Mouse (Mus musculus): ENCODE results near the gene Lrrc27.

Gene Lrrc27

DNA sequence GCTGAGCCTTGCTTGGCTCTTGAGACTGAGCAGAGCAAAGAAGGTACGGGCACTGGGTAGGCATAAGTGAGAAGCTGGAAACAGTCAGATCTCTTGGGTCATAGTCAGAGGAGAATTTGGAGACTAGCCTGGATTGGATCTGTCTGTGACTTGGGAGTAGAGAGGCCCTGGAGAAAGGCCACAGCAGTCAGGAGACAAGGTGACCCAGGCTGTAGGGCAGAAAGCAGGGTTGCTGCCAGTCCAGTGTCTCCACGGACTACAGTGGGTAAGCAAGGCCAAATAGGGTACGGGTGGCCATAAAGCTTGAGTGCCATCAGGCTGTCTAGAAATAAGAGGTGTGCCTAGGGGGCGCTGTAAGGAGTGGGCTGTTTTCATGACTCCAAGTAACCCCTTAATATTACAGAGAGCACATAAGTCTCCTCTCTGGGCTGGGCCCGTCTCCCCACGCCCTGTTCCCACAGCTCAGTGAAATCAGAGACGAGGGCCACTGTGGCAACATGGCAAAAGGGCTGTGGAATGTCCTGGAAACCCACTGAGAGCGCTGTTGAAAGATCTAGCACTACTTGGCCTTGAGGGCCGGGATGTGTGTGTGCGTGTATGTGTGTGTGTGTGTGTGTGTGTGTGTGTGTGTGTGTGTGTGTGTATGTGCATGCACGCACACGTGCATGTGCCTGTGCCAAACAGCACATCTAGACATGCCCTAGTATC lies 23.0 kb downstream of the Lrrc27 start:
- in situ Hi-C loops (cut with MboI; ENCODE audit: low sequenced_read_pairs) = loop anchor here (10.0 kb wide), 1 partner anchor 239 kb away; no protein-coding TSS in a partner anchor

DNA sequence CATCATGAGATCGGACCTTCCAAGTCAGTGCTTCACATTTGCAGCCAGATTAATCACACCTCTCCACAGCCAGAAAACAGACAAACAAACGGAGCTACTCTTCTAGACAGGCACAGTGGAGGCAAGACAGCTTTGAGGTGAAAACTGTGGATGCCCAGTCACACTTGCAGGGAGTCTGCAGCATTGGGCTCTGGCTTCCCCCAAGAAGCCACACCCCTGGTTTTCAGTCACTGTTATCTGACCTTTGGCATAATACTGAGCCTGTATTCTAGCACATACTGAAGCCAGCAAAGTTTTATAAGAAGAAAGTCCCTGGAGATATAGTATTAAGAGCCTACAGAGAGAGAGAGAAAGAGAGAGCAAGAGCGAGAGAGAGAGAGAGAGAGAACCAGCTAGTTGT lies 26.6 kb downstream of the Lrrc27 start:
- in situ Hi-C loops (cut with MboI; ENCODE audit: low sequenced_read_pairs) = loop anchor here (10.0 kb wide), 1 partner anchor 235 kb away; no protein-coding TSS in a partner anchor

- in situ Hi-C loops (cut with MboI; ENCODE audit: low sequenced_read_pairs) = no loop called here
Observed at GRCm38 (mm10) chr7:139246086-139246485, 33.3 kb downstream of the Lrrc27 start.

DNA sequence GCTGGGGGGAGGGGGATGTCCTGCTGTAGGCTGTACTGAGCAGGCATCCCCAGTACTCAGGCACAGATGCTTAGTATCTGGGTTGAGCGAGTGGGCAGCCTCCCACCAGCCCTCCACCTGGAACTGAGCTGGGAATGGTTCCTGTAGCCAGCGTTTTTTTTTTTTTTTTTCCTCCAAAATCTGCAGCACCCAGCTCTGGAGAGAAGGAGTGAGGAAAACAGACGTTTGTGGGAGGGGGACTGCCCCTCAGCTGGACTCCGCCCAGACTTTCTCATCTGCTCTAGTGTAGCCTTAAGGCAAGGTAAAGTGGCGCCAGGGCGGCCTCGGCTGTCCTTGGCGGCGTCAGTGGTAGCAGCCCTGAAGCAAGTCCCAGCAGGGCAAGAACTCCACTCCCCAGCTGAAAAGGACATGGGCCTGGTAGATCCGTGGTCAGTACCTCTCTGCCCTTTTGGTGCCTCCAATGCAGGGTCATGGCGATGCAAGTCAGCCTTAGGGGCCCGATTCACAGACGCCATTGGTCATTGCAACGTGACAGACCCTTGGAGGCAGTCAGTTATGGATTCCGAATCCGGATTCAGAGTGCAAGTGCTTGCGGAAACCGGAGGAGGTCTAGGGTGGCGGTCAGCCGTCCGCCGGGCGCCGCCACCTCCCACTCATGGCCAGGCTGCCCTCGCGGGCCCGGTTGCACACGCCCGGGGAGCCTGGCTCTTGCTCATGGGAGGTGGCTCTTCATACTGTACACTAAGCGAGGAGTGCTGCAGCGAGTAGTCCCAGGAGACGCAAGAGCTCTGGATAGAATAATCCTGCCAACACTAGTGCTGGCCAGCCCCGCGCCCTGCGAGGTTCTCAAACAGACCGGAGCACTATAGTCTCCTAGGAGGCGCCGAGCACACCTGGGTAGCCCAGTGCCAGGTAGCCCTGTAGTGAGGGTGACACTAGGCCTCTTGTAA lies 34.4 kb downstream of the Lrrc27 start:
- in situ Hi-C loops (cut with MboI; ENCODE audit: low sequenced_read_pairs) = no loop called here

DNA sequence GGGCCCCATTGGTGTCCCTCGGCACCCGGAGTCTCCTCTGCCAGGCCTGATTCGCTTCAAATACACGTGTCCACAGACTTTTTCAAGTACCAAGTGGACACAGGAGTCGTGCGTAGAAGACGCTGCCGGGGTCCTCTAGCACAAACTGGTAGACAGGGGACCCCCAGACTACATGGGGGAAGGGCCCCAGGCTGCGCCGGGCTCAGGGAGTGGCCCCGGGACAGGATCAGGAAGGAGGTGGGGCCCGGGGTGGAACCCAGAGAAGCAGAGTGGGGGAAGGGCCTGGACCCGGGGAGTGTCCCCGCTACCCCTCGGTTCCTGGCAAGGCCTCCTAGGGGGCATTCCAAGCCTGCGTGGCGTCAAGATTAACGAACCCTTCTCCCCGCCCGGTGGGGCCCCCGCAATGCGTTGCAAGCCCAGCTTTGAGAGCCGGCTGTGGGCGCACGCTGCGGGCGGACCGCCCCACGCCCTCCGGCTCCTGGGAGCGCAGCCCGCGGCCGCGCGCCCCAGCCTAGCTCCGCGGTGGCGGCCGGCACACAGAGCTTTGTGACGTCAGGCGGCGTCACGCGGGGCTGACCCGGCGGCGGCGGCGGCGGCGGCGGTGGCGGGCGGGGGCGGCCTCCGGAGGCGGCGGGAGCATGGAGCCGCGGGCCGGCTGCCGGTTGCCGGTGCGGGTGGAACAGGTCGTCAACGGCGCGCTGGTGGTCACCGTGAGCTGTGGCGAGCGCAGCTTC lies 35.3 kb downstream of the Lrrc27 start, which contains the start of gene Pwwp2b:
Gene Pwwp2b (plus strand): TSS at position 602 of the 734 bp plus-strand sequence.
- in situ Hi-C loops (cut with MboI; ENCODE audit: low sequenced_read_pairs) = no loop called here

DNA sequence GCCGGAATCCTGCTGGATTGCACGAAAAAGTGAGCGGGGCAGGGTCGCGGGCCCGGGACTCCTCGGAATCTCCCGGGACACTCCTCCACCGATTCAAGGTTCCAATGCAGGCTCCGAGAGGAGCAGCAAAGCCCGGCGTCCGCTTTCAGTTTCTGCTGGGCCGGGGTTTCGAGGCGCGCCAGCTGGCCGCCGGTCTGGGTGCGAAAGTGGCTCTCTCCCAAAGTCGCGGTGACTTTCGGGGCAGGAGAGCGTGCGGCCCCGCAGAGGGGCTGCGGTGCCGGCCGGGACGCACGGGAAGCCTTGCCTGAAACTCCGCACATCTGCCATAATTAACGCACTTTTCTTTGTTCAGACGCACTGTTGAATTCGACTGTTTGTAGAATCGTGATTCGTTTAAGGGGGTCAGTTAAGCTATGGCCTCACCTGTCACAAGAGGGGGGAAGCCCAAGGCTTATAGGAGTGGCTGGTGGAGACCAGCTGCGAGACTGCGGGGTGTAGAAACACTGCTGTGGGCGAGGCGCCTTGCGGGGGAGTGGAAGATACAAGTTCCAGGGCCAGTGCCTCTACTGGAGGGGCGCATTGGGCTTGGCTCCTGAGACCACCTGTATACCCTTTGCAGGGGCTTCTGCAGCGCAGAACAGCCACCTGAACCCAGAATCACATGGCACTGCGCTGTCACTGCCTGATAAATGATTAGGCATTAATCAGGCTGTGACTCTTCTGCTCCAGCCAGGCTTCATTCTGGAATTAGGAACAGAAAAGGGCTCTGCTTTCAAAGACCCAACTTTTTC lies 36.0 kb downstream of the Lrrc27 start:
- in situ Hi-C loops (cut with MboI; ENCODE audit: low sequenced_read_pairs) = no loop called here

GRCm38 (mm10) chr7:139249406-139250210 lies 36.8 kb downstream of the Lrrc27 start:
- in situ Hi-C loops (cut with MboI; ENCODE audit: low sequenced_read_pairs) = no loop called here

DNA sequence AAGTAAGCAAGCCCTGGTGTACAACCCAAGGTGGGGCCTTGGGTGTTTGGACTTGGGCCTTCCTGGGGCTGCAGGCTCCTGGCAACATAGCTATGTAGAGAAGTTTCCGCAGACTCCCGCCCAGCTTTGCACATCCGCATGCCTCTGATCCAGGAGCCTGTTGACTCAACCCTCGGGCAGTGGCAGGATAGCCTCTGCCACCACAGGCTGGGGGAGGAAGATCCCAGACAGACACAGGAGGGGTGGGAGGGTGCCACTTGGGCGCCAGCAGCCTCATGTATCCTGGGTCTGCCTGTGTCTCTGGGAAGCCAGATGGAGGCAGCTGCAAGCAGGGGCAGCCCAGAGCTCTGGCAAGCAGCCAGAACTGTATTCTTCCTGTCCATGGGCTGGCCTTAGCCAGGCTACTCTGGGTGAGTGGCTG lies 39.1 kb downstream of the Lrrc27 start:
- in situ Hi-C loops (cut with MboI; ENCODE audit: low sequenced_read_pairs) = no loop called here

GRCm38 (mm10) chr7:139252566-139252965 lies 39.8 kb downstream of the Lrrc27 start:
- in situ Hi-C loops (cut with MboI; ENCODE audit: low sequenced_read_pairs) = no loop called here

DNA sequence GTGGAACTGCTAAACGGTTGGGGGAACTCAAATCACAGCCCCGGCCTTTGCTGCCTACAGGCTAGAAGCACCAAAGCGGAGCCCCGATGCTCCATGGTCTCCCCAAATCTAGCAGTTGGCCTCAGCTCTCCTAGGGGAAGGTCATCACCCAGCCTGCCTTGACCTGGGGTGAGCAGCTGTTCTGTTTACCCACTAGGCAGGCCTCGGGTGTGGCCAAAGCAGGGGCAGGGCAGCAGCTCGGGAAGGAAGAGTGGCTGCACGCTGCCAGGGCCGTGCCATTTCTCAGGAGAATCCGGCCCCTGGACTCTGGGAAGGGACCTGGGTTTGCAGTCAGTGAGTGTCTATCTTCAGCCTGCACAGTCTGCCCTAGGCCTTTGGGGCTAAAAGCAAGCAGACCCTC lies 40.2 kb downstream of the Lrrc27 start:
- in situ Hi-C loops (cut with MboI; ENCODE audit: low sequenced_read_pairs) = no loop called here

DNA sequence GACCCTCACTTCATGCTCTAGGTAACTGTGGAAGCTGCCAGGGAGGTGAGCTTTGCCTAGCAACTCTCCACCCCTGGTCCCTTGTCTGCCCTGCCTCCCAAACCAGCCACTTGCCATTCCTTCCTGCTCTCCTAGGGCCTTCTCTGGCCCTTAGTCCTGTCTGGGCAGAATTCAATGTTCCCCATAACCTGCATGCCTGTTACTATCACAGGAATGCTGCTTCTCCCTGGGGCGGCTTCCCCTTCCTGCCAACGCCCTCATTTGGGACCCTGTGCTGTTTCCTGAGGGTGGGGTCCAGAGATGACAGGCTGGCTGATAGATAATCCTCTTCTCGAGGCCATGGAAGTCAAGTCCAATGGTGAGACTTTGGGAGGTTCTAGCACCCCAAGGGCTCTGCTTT lies 40.7 kb downstream of the Lrrc27 start:
- in situ Hi-C loops (cut with MboI; ENCODE audit: low sequenced_read_pairs) = no loop called here

DNA sequence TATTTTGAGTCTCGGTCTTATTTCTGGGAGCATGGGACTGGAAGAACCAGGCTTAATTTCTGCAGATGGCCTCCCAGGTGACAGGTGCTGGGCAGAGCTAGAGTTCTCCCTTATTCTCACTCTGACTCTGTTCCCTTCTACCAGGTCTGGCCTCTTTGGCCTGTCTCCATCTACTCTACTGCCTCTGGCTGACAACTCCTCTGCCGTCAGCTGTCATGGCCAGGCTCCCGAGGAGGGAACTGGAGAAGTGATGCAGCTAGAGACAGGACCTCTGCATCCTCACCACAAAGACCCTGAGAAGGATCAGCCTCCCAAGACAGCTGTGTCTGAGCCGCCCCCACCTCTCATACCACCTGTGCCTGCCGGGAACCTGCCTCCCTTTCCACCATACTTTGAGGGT lies 41.8 kb downstream of the Lrrc27 start:
- in situ Hi-C loops (cut with MboI; ENCODE audit: low sequenced_read_pairs) = no loop called here

- in situ Hi-C loops (cut with MboI; ENCODE audit: low sequenced_read_pairs) = no loop called here
Observed at GRCm38 (mm10) chr7:139257752-139258542, 45.2 kb downstream of the Lrrc27 start.

GRCm38 (mm10) chr7:139264337-139264736 lies 51.5 kb downstream of the Lrrc27 start:
- in situ Hi-C loops (cut with MboI; ENCODE audit: low sequenced_read_pairs) = no loop called here

GRCm38 (mm10) chr7:139265634-139266033 lies 52.8 kb downstream of the Lrrc27 start:
- in situ Hi-C loops (cut with MboI; ENCODE audit: low sequenced_read_pairs) = no loop called here

GRCm38 (mm10) chr7:139266431-139266830 lies 53.6 kb downstream of the Lrrc27 start:
- in situ Hi-C loops (cut with MboI; ENCODE audit: low sequenced_read_pairs) = no loop called here

- in situ Hi-C loops (cut with MboI; ENCODE audit: low sequenced_read_pairs) = no loop called here
Observed at GRCm38 (mm10) chr7:139266886-139267870, 54.4 kb downstream of the Lrrc27 start.
